Mouse (Mus musculus) heart, embryonic 14.5 days (tissue): ENCODE data around the gene 4922502D21Rik. TPM values are rescaled to one million over a fixed set of nuclear protein-coding genes. Genes with fewer than 3 reads are reported as not detected.

ENCODE experiments used
- ATAC-seq: fragments of 200-750 bp; cut with Nextera tagmentation; 2 replicates; pipeline ENCODE4 v1.8.0; 2017; ENCODE audit warnings: low read depth, moderate TSS enrichment; ENCODE audit not compliant: insufficient number of reproducible peaks, insufficient read depth, low FRiP score
- H3K27ac ChIP-seq, 2 experiments: fragments of 200-500 bp in 1 of 2; fragments of 300-500 bp in 1 of 2; sonication (generic) in 1 of 2; replicated peaks in 1 of 2; 2 replicates each; pipeline ENCODE4 v1.5.1; 2012 to 2014; ENCODE audit warnings: low read depth in 2 of 2, low read length in 2 of 2, control low read depth in 1 of 2, mild to moderate bottlenecking in 1 of 2, mixed read lengths in 1 of 2; ENCODE audit not compliant: control insufficient read depth in 1 of 2, insufficient read depth in 1 of 2
- H3K27me3 ChIP-seq: fragments of 300-500 bp; sonication (generic); 2 replicates; pipeline ENCODE4 v1.6.1; 2014; ENCODE audit warnings: mild to moderate bottlenecking, low read length, control low read depth; ENCODE audit not compliant: control insufficient read depth, insufficient read depth
- H3K36me3 ChIP-seq: fragments of 300-500 bp; sonication (generic); 2 replicates; pipeline ENCODE4 v1.6.1; 2014; ENCODE audit warnings: mild to moderate bottlenecking, control low read depth, low read length, mixed read lengths; ENCODE audit not compliant: control insufficient read depth, insufficient read depth
- H3K4me1 ChIP-seq, 2 experiments: fragments of 200-500 bp in 1 of 2; fragments of 300-500 bp in 1 of 2; sonication (generic) in 1 of 2; 2 replicates each; pipeline ENCODE4 v1.6.1; 2012 to 2014; ENCODE audit warnings: low read length in 2 of 2, control low read depth in 1 of 2, mixed read lengths in 1 of 2; ENCODE audit not compliant: control insufficient read depth in 2 of 2, insufficient read depth in 2 of 2
- H3K4me2 ChIP-seq: fragments of 300-500 bp; sonication (generic); 2 replicates; pipeline ENCODE4 v1.6.1; 2014; ENCODE audit warnings: mild to moderate bottlenecking, low read length
- H3K4me3 ChIP-seq, 2 experiments: fragments of 200-500 bp in 1 of 2; fragments of 300-500 bp in 1 of 2; sonication (generic) in 1 of 2; 2 replicates each; pipeline ENCODE4 v1.5.1; 2012 to 2014; ENCODE audit warnings: low read length in 2 of 2, mild to moderate bottlenecking in 2 of 2, control low read depth in 1 of 2, low read depth in 1 of 2, moderate library complexity in 1 of 2; ENCODE audit not compliant: control insufficient read depth in 1 of 2, insufficient read depth in 1 of 2
- H3K9ac ChIP-seq: fragments of 300-500 bp; sonication (generic); 2 replicates; pipeline ENCODE4 v1.6.1; 2014; ENCODE audit warnings: mild to moderate bottlenecking, low read length
- H3K9me3 ChIP-seq: fragments of 300-500 bp; sonication (generic); 2 replicates; pipeline ENCODE4 v1.6.1; 2016; ENCODE audit warnings: low read length, control low read depth; ENCODE audit not compliant: control insufficient read depth
- WGBS: fragments of 180-500 bp; shearing (Covaris S2); extraction: QIAGEN DNeasy Blood & Tissue Kit; methylation state at CpG from one replicate; pipeline ENCODE4 v1.1.7; 2014; 5-methylcytosine and 5-hydroxymethylcytosine counted together
- polyA plus RNA-seq: library from polyadenylated mRNA; unstranded; fragments of >200 nt; fragmentation: Nextera tagmentation; extraction: Ambion mirVana; gene quantifications from 2 replicates; pipeline ENCODE4 v1.2.1, GENCODE M21; 2014

4922502D21Rik gene
- polyA plus RNA-seq, 1 experiment from 2014 or later: not detected

- Histone ChIP-seq H3K4me3 (no peak overlapping the region), H3K27me3 (no peaks in the 10 kb centered on the region), H3K4me1 (no peaks in the 10 kb centered on the region), H3K36me3 (no peaks in the 10 kb centered on the region), H3K4me2 (no peak overlapping the region), H3K9me3 (no peaks in the 10 kb centered on the region), H3K27ac (no peak overlapping the region), H3K9ac (no peak overlapping the region)
- 87% methylated on average over 2 of the region's 2 CpGs for WGBS
- ATAC-seq: no peak
Measured at GRCm38 (mm10) chr6:129274476-129274875, 57.1 kb downstream of the 4922502D21Rik start.

GRCm38 (mm10) chr6:129273662-129274061 lies 57.9 kb downstream of the 4922502D21Rik start:
- Histone ChIP-seq H3K4me1 (no peaks in the 10 kb centered on the region), H3K9ac (no peak overlapping the region), H3K27ac (no peak overlapping the region), H3K36me3 (no peaks in the 10 kb centered on the region), H3K4me2 (no peak overlapping the region), H3K4me3 (no peak overlapping the region), H3K27me3 (no peaks in the 10 kb centered on the region), H3K9me3 (no peaks in the 10 kb centered on the region)
- no peak for ATAC-seq
- 75% methylated on average over 3 of the region's 3 CpGs for WGBS

Other genes with a start within 250 kb of the 4922502D21Rik start
- gene Clec2e, start 230.9 kb downstream of the 4922502D21Rik start, polyA plus RNA-seq: not detected in 2 replicates
- gene Clec2d, start 151.2 kb downstream of the 4922502D21Rik start, polyA plus RNA-seq: 0.38 and 0.39 TPM in 2 replicates
- gene Cd69, start 56.4 kb downstream of the 4922502D21Rik start, polyA plus RNA-seq: 0.18 and 0.35 TPM in 2 replicates
- 0.57 and 1.1 TPM in 2 replicates for gene Clec12a, start 10.9 kb upstream of the 4922502D21Rik start, polyA plus RNA-seq
- gene Clec12b, start 54.1 kb upstream of the 4922502D21Rik start, polyA plus RNA-seq: 0.18 and 0.39 TPM in 2 replicates
- 3.9 and 5.6 TPM in 2 replicates for gene Clec1b, start 65.5 kb upstream of the 4922502D21Rik start, polyA plus RNA-seq
- gene Clec9a, start 77.1 kb upstream of the 4922502D21Rik start, polyA plus RNA-seq: 0.42 and 0.58 TPM in 2 replicates
- gene Clec1a, start 120.2 kb upstream of the 4922502D21Rik start, polyA plus RNA-seq: 3.9 and 6.4 TPM in 2 replicates
- gene Olr1, start 175.4 kb upstream of the 4922502D21Rik start, polyA plus RNA-seq: 0.22 and 0.39 TPM in 2 replicates
- not detected in 2 replicates for gene Tmem52b, start 180.8 kb upstream of the 4922502D21Rik start, polyA plus RNA-seq
- 12.1 and 16.3 TPM in 2 replicates for gene Gabarapl1, start 201.4 kb upstream of the 4922502D21Rik start, polyA plus RNA-seq
- not detected in 2 replicates for gene Klre1, start 246.1 kb upstream of the 4922502D21Rik start, polyA plus RNA-seq